Mouse (Mus musculus): ENCODE data around the gene Fat3.

The Fat3 gene

GRCm38 (mm10) chr9:16231575-16231974, 269.5 kb downstream of the Fat3 start:
- DNase-seq (ENCODE audit: low spot score in 2 of 2) = no peak

GRCm38 (mm10) chr9:16228919-16229318, 272.2 kb downstream of the Fat3 start:
- DNase-seq (ENCODE audit: low spot score in 2 of 2) = no peak

- DNase-seq (ENCODE audit: low spot score in 2 of 2) = no peak
Observed at GRCm38 (mm10) chr9:16227398-16227797, 273.7 kb downstream of the Fat3 start.

GRCm38 (mm10) chr9:16226545-16226944, 274.5 kb downstream of the Fat3 start:
- DNase-seq (ENCODE audit: low spot score in 2 of 2) = no peak

GRCm38 (mm10) chr9:16221885-16222284, 279.2 kb downstream of the Fat3 start:
- no peak for DNase-seq (ENCODE audit: low spot score in 2 of 2)

GRCm38 (mm10) chr9:16216235-16216634, 284.9 kb downstream of the Fat3 start:
- DNase-seq (ENCODE audit: low spot score in 2 of 2) = no peak

GRCm38 (mm10) chr9:16214731-16215681, 286.1 kb downstream of the Fat3 start:
- peak; percentile 0 to 1 for DNase-seq (ENCODE audit: low spot score in 2 of 2)

- no peak for DNase-seq (ENCODE audit: low spot score in 2 of 2)
Observed at GRCm38 (mm10) chr9:16213324-16213723, 287.8 kb downstream of the Fat3 start.

- DNase-seq (ENCODE audit: low spot score in 2 of 2) = no peak
Observed at GRCm38 (mm10) chr9:16212628-16213027, 288.5 kb downstream of the Fat3 start.

- DNase-seq (ENCODE audit: low spot score in 2 of 2) = no peak
Observed at GRCm38 (mm10) chr9:16212163-16212562, 288.9 kb downstream of the Fat3 start.

GRCm38 (mm10) chr9:16211468-16211867, 289.6 kb downstream of the Fat3 start:
- no peak for DNase-seq (ENCODE audit: low spot score in 2 of 2)

GRCm38 (mm10) chr9:16202296-16202695, 298.8 kb downstream of the Fat3 start:
- DNase-seq (ENCODE audit: low spot score in 2 of 2) = no peak

- DNase-seq (ENCODE audit: low spot score in 2 of 2) = no peak
Observed at GRCm38 (mm10) chr9:16200948-16201347, 300.1 kb downstream of the Fat3 start.

- DNase-seq (ENCODE audit: low spot score in 2 of 2) = no peak
Observed at GRCm38 (mm10) chr9:16186461-16186860, 314.6 kb downstream of the Fat3 start.

GRCm38 (mm10) chr9:16169238-16169637, 331.8 kb downstream of the Fat3 start:
- DNase-seq (ENCODE audit: low spot score in 2 of 2) = no peak

GRCm38 (mm10) chr9:16168051-16168450, 333.0 kb downstream of the Fat3 start:
- no peak for DNase-seq (ENCODE audit: low spot score in 2 of 2)

GRCm38 (mm10) chr9:16159366-16159765, 341.7 kb downstream of the Fat3 start:
- DNase-seq (ENCODE audit: low spot score in 2 of 2) = no peak

- no peak for DNase-seq (ENCODE audit: low spot score in 2 of 2)
Observed at GRCm38 (mm10) chr9:16153580-16153930, 347.5 kb downstream of the Fat3 start.

- DNase-seq (ENCODE audit: low spot score in 2 of 2) = no peak
Observed at GRCm38 (mm10) chr9:16152756-16153579, 348.1 kb downstream of the Fat3 start.

GRCm38 (mm10) chr9:16150046-16150445, 351.0 kb downstream of the Fat3 start:
- DNase-seq (ENCODE audit: low spot score in 2 of 2) = no peak

GRCm38 (mm10) chr9:16147735-16148134, 353.4 kb downstream of the Fat3 start:
- DNase-seq (ENCODE audit: low spot score in 2 of 2) = no peak

GRCm38 (mm10) chr9:16144684-16145083, 356.4 kb downstream of the Fat3 start:
- no peak for DNase-seq (ENCODE audit: low spot score in 2 of 2)

GRCm38 (mm10) chr9:16139300-16139699, 361.8 kb downstream of the Fat3 start:
- no peak for DNase-seq (ENCODE audit: low spot score in 2 of 2)

Data from natural killer cell, adult 2 months (primary cell).